Comparison of ENCODE assay signal across 8 mouse cellular contexts in the genomic region with DNA sequence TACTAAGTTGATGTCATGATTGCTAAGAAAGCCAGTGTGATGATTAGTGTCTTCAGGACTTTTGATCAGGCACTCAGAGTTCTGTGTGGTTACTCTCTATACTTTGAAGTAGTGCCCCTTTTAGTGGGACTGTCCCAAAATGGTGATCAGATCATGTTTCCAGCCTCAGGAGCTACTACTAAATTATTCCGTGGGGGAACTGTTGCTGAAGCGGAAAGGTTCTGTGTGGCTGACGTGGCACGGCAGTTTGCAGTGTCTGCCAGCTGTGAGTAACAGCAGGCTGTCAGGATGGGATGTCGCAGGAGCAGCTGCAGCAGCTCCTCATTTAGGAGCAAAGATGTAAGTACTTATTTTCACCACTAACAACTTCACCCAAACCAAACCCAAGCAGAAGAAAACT. TPM values are rescaled to one million over a fixed set of nuclear protein-coding genes. Genes with fewer than 3 reads are reported as not detected.
DNase-seq lines count a peak whose midpoint lies in the region; ATAC-seq lines count a peak whose summit lies in the region.

TSS of gene Sec16b (plus strand) at position 207 of the 400 bp plus-strand sequence.

- no peaks in the 10 kb centered on the region for H3K27me3 ChIP-seq in heart, embryonic 12.5 days (replicated peaks)
- H3K27me3 ChIP-seq in stomach, embryonic 16.5 days (ENCODE audit: control insufficient read depth, insufficient read depth, low read length), result no peaks in the 10 kb centered on the region

- no peaks in the 10 kb centered on the region for H3K9me3 ChIP-seq in heart, embryonic 12.5 days (replicated peaks)
- H3K9me3 ChIP-seq in stomach, embryonic 16.5 days (replicated peaks; ENCODE audit: control insufficient read depth, low read length), result no peaks in the 10 kb centered on the region

- no peak for ATAC-seq in heart, embryonic 12.5 days (ENCODE audit: insufficient number of reproducible peaks, low FRiP score)
- peak; percentile 58; the same call in 1 of the 2 replicates for ATAC-seq in stomach, embryonic 16.5 days (ENCODE audit: insufficient read depth, low FRiP score)

- H3K4me2 ChIP-seq in heart, embryonic 12.5 days, result no peak within 1 kb of the TSS
- peak within 1 kb of the TSS; percentile 26 for H3K4me2 ChIP-seq in stomach, embryonic 16.5 days (ENCODE audit: low read depth, low read length)

- H3K4me1 ChIP-seq in heart, embryonic 12.5 days (replicated peaks), result peaks cover 16% of the 10 kb centered on the region
- no peaks in the 10 kb centered on the region for H3K4me1 ChIP-seq in stomach, embryonic 16.5 days (ENCODE audit: control insufficient read depth, insufficient read depth, low read length)

- WGBS in heart, embryonic 12.5 days, result 32% methylated on average over 5 of the region's 5 CpGs
- WGBS in stomach, embryonic 16.5 days, result 38% methylated on average over 5 of the region's 5 CpGs

- H3K9ac ChIP-seq in heart, embryonic 12.5 days, result no peak within 1 kb of the TSS
- no peak within 1 kb of the TSS for H3K9ac ChIP-seq in stomach, embryonic 16.5 days (ENCODE audit: low read length)

- peak; percentile 96 for DNase-seq in heart, adult 11 months
- peak; percentile 44 for DNase-seq in adrenal gland, adult 2 months
- DNase-seq in gastrocnemius, postnatal 25 days, result peak; percentile 59
- peak; percentile 59 to 66 for DNase-seq in kidney, postnatal 4 days
- DNase-seq in cerebellum, adult 11-12 months, result no peak
- DNase-seq in right cerebral cortex, postnatal 10 days (ENCODE audit: low spot score in 2 of 2), result no peak

- H3K27ac ChIP-seq in heart, embryonic 12.5 days (ENCODE audit: poor library complexity, severe bottlenecking), result no peak within 1 kb of the TSS
- H3K27ac ChIP-seq in stomach, embryonic 16.5 days (ENCODE audit: low read length), result peak within 1 kb of the TSS; percentile 28; the same call in 1 of the 2 replicates

- no peak within 1 kb of the TSS for H3K4me3 ChIP-seq in heart, embryonic 12.5 days
- peak within 1 kb of the TSS; percentile 11; the same call in 1 of the 2 replicates for H3K4me3 ChIP-seq in stomach, embryonic 16.5 days (replicated peaks; ENCODE audit: low read length)

- no peaks in the 10 kb centered on the region for H3K36me3 ChIP-seq in heart, embryonic 12.5 days
- no peaks in the 10 kb centered on the region for H3K36me3 ChIP-seq in stomach, embryonic 16.5 days (ENCODE audit: control insufficient read depth, insufficient read depth, low read length)

RNA-seq across cellular contexts. Expression of gene Sec16b, which starts in this region (rescaled TPM):
- 1.0 and 1.2 TPM in 2 replicates for polyA plus RNA-seq in heart, embryonic 12.5 days (2016; fragmentation: Nextera tagmentation; extraction: Ambion mirVana)
- total RNA-seq in adrenal gland, adult 2 months (2021), result 1 to 10 TPM in 1 of 2 experiments, under 1 TPM in 1; 0.78 to 1.2 TPM
- 1.00 and 1.1 TPM in 2 replicates for polyA plus RNA-seq in adrenal gland, adult 2 months (2012; rRNA removed)
- 1 to 10 TPM; 1.2 to 1.8 TPM for total RNA-seq in gastrocnemius, postnatal 25 days (2021)
- 10.6 and 11.0 TPM in 2 replicates for polyA plus RNA-seq in stomach, embryonic 16.5 days (2015; fragmentation: Nextera tagmentation; extraction: Ambion mirVana)

Comparison
In these comparisons a context has a peak if more than half of its experiments do, and no peak if none do; other contexts are left out.
1. DNase-seq: peak in heart, adult 11 months (single experiment), adrenal gland, adult 2 months (single experiment), gastrocnemius, postnatal 25 days (single experiment) and kidney, postnatal 4 days (2 of 2); none in cerebellum, adult 11-12 months (single experiment) and right cerebral cortex, postnatal 10 days (0 of 2).